Mouse (Mus musculus) stomach, postnatal 0 days (tissue): ENCODE measurements around the gene Nectin4.

Source experiments
- CTCF ChIP-seq: IDR thresholded peaks from 2 replicates; pipeline ENCODE4 v1.5.1; 2016; ENCODE audit warnings: antibody characterized with exemption, low read depth, mild to moderate bottlenecking, moderate library complexity
- EP300 ChIP-seq: optimal IDR thresholded peaks from 2 replicates; pipeline ENCODE3; 2016; ENCODE audit warnings: antibody characterized with exemption

DNA sequence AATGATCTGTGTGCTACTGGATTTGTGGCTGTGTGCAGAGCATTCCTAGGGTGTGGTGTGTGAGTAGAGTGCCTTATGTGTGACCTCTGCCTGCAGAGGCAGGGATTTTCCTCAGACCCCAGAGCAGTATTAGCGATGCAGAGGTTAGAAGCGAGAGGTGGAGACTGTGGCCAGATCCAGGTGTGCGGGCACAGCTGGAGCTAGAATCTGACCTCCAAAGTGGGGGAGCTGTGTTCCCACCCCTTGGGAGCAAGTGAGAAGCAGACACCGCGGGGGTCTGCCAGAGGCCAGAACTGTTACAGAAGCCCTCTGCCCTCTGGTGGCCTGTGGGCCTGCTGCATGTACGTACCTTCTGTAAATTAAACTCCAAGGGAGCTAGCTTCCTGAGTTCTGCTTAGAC, 17.2 kb downstream of the Nectin4 start:
- TF ChIP-seq CTCF (peak; percentile 68), EP300 (no peak)
